Mouse (Mus musculus): ENCODE measurements around the gene Celf6.

DNA sequence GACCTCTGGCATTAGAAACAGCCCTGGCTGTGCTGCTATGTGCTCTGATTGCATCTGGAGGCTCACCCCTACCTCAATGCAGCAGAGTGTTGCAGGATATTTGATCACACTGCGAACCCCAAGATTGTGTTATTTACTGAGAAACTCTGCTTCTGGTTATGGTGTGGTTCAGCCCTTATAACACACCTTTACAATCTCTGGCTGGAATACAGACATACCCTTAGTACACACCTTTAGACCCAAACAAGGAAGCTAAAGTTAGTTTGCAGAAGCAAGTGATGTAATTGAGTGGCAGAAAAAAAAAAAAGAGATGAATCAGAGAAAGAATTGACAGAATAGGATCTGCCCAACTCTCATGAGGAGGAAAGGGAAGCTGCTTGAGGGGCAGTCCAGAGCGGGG is 33.2 kb downstream of the Celf6 start:
- no peak for TF ChIP-seq CTCF (IDR thresholded peaks at IDR 0.05; ENCODE audit: borderline replicate concordance, insufficient read depth, low read length)
- no peak for TF ChIP-seq POLR2A (IDR thresholded peaks at IDR 0.05; ENCODE audit: low read depth, low read length)
